Mouse (Mus musculus) thymus, adult 2 months (tissue): Measurements from ENCODE around the gene Rpl6. TPM values are rescaled to one million over a fixed set of nuclear protein-coding genes. Genes with fewer than 3 reads are reported as not detected.

Experiments used
- DNase-seq: peaks from one replicate; pipeline ENCODE4 v3.0.0; 2021
- H3K27ac ChIP-seq: fragments of 200-500 bp; 2 replicates; pipeline ENCODE4 v1.5.1; 2012; ENCODE audit warnings: low read length, control low read depth; ENCODE audit not compliant: control insufficient read depth, insufficient read depth
- H3K27me3 ChIP-seq: fragments of 200-500 bp; 2 replicates; pipeline ENCODE4 v1.6.1; 2012; ENCODE audit warnings: mild to moderate bottlenecking, low read length, moderate library complexity, mixed read lengths; ENCODE audit not compliant: control insufficient read depth, insufficient read depth
- H3K36me3 ChIP-seq: fragments of 200-500 bp; 2 replicates; pipeline ENCODE4 v1.6.1; 2012; ENCODE audit warnings: mild to moderate bottlenecking, low read length, moderate library complexity; ENCODE audit not compliant: control insufficient read depth, insufficient read depth
- H3K4me1 ChIP-seq: fragments of 200-500 bp; replicated peaks from 2 replicates; pipeline ENCODE4 v1.6.1; 2012; ENCODE audit warnings: low read length; ENCODE audit not compliant: control insufficient read depth, insufficient read depth
- H3K4me3 ChIP-seq: fragments of 200-500 bp; 2 replicates; pipeline ENCODE4 v1.5.1; 2012; ENCODE audit warnings: mild to moderate bottlenecking, low read length, control low read depth, moderate library complexity; ENCODE audit not compliant: control insufficient read depth, insufficient read depth
- CTCF ChIP-seq: fragments of 200-500 bp; IDR thresholded peaks from 2 replicates; pipeline ENCODE4 v1.5.1; 2012; ENCODE audit warnings: mild to moderate bottlenecking, control low read depth, low read length, moderate library complexity, borderline replicate concordance; ENCODE audit not compliant: control insufficient read depth, poor library complexity, insufficient read depth; ENCODE audit errors: extremely low read depth
- POLR2A ChIP-seq: fragments of 200-500 bp; IDR thresholded peaks from 2 replicates; pipeline ENCODE4 v1.6.1; 2012; ENCODE audit warnings: mild to moderate bottlenecking, low read length, control low read depth, moderate library complexity; ENCODE audit not compliant: control insufficient read depth, poor library complexity, insufficient read depth; ENCODE audit errors: extremely low read depth
- whole genome bisulfite sequencing: fragments of 180-500 bp; shearing (Covaris S2); methylation state at CpG from one replicate; pipeline ENCODE4 v1.1.7; 2018; 5-methylcytosine and 5-hydroxymethylcytosine counted together
- polyA plus RNA-seq: library from polyadenylated mRNA; depleted of rRNA; stranded (reverse); fragments of >200 nt; gene quantifications from 2 replicates; pipeline ENCODE4 v1.2.3, GENCODE M21; 2012; rRNA removed

The Rpl6 gene
- polyA plus RNA-seq, 1 experiment, result 391 TPM

DNA sequence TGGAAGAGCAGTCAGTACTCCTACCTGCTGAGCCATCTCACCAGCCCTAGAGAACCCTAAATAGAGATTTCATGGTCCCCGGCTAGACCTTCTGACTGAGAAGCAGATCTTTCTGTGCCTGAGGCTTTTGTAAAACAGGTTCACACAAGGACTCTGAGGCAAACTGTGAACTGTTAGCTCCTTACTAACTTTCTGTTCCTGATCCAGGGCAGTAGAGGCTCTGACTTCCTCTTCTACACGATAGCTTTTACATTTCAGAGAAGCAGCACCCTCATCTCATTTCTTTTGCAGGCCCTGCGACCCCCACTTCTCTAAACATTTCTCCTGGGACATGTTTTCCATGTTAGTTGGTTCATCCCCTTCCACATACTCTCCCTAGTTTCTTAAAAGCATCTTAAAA, 45.4 kb downstream of the Rpl6 start:
- Histone ChIP-seq H3K27ac (no peak overlapping the region), H3K4me3 (no peak overlapping the region), H3K36me3 (peaks cover 4% of the 10 kb centered on the region; the same call in 1 of the 2 replicates), H3K27me3 (no peaks in the 10 kb centered on the region), H3K4me1 (no peaks in the 10 kb centered on the region)
- DNase-seq, result no peak
- no peak for TF ChIP-seq CTCF
- TF ChIP-seq POLR2A, result no peak
- WGBS, result 69% methylated on average over 3 of the region's 3 CpGs

GRCm38 (mm10) chr5:121251813-121252212, 47.5 kb downstream of the Rpl6 start:
- no peak for DNase-seq
- TF ChIP-seq POLR2A, result no peak
- TF ChIP-seq CTCF, result no peak
- Histone ChIP-seq H3K27ac (no peak overlapping the region), H3K36me3 (peaks cover 15% of the 10 kb centered on the region; the same call in 1 of the 2 replicates), H3K27me3 (no peaks in the 10 kb centered on the region), H3K4me1 (no peaks in the 10 kb centered on the region), H3K4me3 (no peak overlapping the region)
- WGBS, result 90% methylated on average over 8 of the region's 8 CpGs

GRCm38 (mm10) chr5:121253816-121254497, 49.7 kb downstream of the Rpl6 start:
- Histone ChIP-seq H3K4me1 (no peaks in the 10 kb centered on the region), H3K27ac (no peak overlapping the region), H3K27me3 (no peaks in the 10 kb centered on the region), H3K36me3 (peaks cover 15% of the 10 kb centered on the region; the same call in 1 of the 2 replicates), H3K4me3 (no peak overlapping the region)
- 96% methylated on average over 18 of the region's 18 CpGs for WGBS
- no peak for TF ChIP-seq POLR2A
- TF ChIP-seq CTCF, result no peak
- no peak for DNase-seq

GRCm38 (mm10) chr5:121254977-121255376, 50.7 kb downstream of the Rpl6 start:
- H3K36me3 ChIP-seq, result peaks cover 15% of the 10 kb centered on the region; the same call in 1 of the 2 replicates
- DNase-seq, result no peak
- no peaks in the 10 kb centered on the region for H3K27me3 ChIP-seq
- WGBS, result 92% methylated on average over 7 of the region's 7 CpGs
- TF ChIP-seq POLR2A (no peak), CTCF (no peak)
- H3K27ac ChIP-seq, result no peak overlapping the region
- H3K4me3 ChIP-seq, result no peak overlapping the region
- no peaks in the 10 kb centered on the region for H3K4me1 ChIP-seq

Other genes with a start within 250 kb of the Rpl6 start
- gene Rph3a, start 194.4 kb upstream of the Rpl6 start, polyA plus RNA-seq, result 0.23 and 0.26 TPM in 2 replicates
- 30.0 and 33.1 TPM in 2 replicates for gene Ptpn11, start 13.1 kb upstream of the Rpl6 start, polyA plus RNA-seq
- gene Hectd4, start 15.7 kb downstream of the Rpl6 start, polyA plus RNA-seq, result 61.5 and 67.5 TPM in 2 replicates
- gene Trafd1, start 181.2 kb downstream of the Rpl6 start, polyA plus RNA-seq, result 95.3 and 117 TPM in 2 replicates
- gene Naa25, start 193.5 kb downstream of the Rpl6 start, polyA plus RNA-seq, result 14.4 and 15.3 TPM in 2 replicates
- gene Tmem116, start 247.4 kb downstream of the Rpl6 start, polyA plus RNA-seq, result 1.8 and 5.0 TPM in 2 replicates
- 45.1 and 52.7 TPM in 2 replicates for gene Erp29, start 248.0 kb downstream of the Rpl6 start, polyA plus RNA-seq